Mouse (Mus musculus): Measurements from ENCODE around the gene Btbd35f12.
"Not testable (repeated sequence)": the region's sequence is repeated elsewhere in the genome, so short reads cannot be mapped to it uniquely, and the experiment has no call there.

Gene Btbd35f12

DNA sequence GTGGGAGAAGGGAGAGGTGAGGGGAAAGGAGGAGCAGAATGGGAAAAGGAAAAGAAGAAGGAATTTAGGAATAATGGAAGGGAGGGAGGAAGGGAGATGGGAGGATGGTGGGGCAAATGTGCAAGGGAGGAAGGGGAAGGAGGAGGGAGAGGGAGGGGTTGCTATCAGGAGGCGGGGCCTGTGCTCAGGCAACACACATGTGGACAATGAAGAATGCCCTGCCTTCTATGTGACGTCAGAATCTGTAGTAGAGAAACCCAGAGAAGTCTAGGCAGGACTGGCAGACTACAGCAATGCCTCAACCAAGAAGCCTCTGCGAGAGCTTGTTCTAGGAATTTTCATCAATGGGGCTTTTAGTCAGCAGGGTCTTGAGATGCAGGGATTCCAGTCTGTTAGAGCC lies at the start of gene Btbd35f12:
Gene Btbd35f12 (plus strand): TSS at position 301 of the 400 bp plus-strand sequence.
- not testable (repeated sequence) for DNase-seq (ENCODE audit: extremely low read depth, insufficient read length, low spot score)

DNA sequence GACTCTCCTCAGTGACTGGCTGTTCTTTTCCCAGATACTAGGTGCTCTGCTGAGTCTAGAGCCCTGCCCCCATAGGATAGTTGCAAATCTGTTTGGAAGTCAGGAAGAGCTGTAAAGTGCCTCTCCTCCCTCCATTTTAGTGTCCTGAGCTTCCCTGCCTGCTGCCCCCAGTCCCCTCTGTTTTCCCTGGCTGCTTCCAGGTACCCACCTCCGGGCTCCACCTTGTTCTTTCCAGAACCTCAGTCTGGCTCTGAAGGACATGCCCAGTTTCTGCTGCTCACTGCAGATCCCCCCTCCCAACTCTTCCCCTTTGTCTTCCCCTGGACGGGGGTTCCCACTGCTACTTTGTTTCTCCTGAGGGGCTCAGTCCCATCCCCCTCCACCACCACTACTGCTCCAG lies 40.1 kb downstream of the Btbd35f12 start:
- not testable (repeated sequence) for DNase-seq (ENCODE audit: extremely low read depth, insufficient read length, low spot score)

Data from 3134 (cell line).